Mouse (Mus musculus) embryonic fibroblast, embryonic 13.5 days (primary cell): ENCODE data around the gene Bhmt.

Experiments used
- CTCF ChIP-seq: IDR thresholded peaks from 2 replicates; pipeline ENCODE4 v1.5.1; 2011; ENCODE audit warnings: mild to moderate bottlenecking, control low read depth, low read length, moderate library complexity, borderline replicate concordance; ENCODE audit not compliant: insufficient read depth
- POLR2A ChIP-seq: IDR thresholded peaks from 2 replicates; pipeline ENCODE4 v1.6.1; 2011; ENCODE audit warnings: low read depth, mild to moderate bottlenecking, control low read depth, low read length, moderate library complexity

DNA sequence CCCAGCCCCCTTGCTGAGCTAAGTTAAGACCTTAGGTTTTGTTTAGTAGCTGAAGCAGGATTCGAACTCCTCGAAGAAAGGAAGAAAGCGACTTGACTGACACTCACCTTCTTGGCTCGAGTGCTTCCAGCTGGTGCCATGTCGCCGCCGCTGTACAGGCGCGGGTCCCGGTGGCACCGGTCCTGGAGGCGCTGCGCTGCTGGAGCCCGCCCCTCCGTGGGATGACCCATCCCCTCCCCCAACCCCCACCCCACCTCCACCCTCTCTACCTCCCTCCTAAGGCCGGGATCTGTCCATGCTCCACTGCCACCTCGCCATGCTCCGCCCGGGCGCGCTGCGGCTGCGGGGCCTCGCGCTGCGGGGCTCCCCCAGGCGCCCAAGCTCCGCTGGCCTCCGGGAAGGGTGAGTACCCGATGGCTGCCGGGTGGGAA is 36.4 kb upstream of the Bhmt start, which contains the start of the genes Bhmt2 and Dmgdh:
- TF ChIP-seq CTCF: no peak
- no peak for TF ChIP-seq POLR2A
